In genomic region chr13:89238104-89238503, GRCm38 (mm10) we compare ENCODE assay signal across 26 mouse cellular contexts.
"Had no signal": no experiment of that assay in that cellular context is flagged by ENCODE, and none has a peak within 500 bp of the region (broad histone marks: within the 10 kb centered on the region; RNA-seq: fewer than 3 reads in every experiment).

No protein-coding gene starts in this region.

- ATAC-seq: hindbrain, postnatal 0 days; intestine, embryonic 16.5 days had no signal

- H3K36me3 ChIP-seq: heart, embryonic 12.5 days; hindbrain, embryonic 10.5 days; hindbrain, embryonic 12.5 days; hindbrain, embryonic 15.5 days; kidney, embryonic 15.5 days; limb, embryonic 13.5 days; limb, embryonic 15.5 days; liver, embryonic 13.5 days had no signal

- H3K4me2 ChIP-seq: heart, embryonic 12.5 days; hindbrain, embryonic 12.5 days; hindbrain, embryonic 15.5 days; kidney, embryonic 15.5 days; limb, embryonic 13.5 days; limb, embryonic 15.5 days; liver, embryonic 11.5 days; liver, embryonic 13.5 days had no signal

- H3K9ac ChIP-seq: heart, embryonic 12.5 days; hindbrain, embryonic 12.5 days; hindbrain, embryonic 15.5 days; kidney, embryonic 15.5 days; limb, embryonic 13.5 days; limb, embryonic 15.5 days; liver, embryonic 13.5 days had no signal

- H3K27ac ChIP-seq: heart, adult 2 months; hindbrain, embryonic 10.5 days; hindbrain, embryonic 12.5 days; hindbrain, embryonic 15.5 days; hindbrain, postnatal 0 days; kidney, embryonic 15.5 days; kidney, postnatal 0 days; limb, embryonic 13.5 days; limb, embryonic 15.5 days; liver, embryonic 13.5 days had no signal

- H3K9me3 ChIP-seq: heart, embryonic 12.5 days; hindbrain, embryonic 10.5 days; hindbrain, embryonic 12.5 days; hindbrain, embryonic 15.5 days; kidney, embryonic 15.5 days; limb, embryonic 13.5 days; limb, embryonic 15.5 days; liver, embryonic 13.5 days had no signal

- DNase-seq: gastrocnemius, postnatal 14 days; gastrocnemius, postnatal 36 days; heart, adult 11 months; heart, adult 2 months; heart, postnatal 10 days; heart, postnatal 4 days; kidney, adult 11 months; kidney, adult 2 months; kidney, adult 9 months; kidney, postnatal 14 days; kidney, postnatal 36 days; layer of hippocampus, adult 9-11 months; layer of hippocampus, postnatal 36 days; left cerebral cortex, postnatal 4 days; liver, embryonic 13.5 days had no signal

- H3K4me3 ChIP-seq: heart, adult 2 months; heart, embryonic 12.5 days; hindbrain, embryonic 10.5 days; hindbrain, embryonic 12.5 days; hindbrain, embryonic 15.5 days; kidney, embryonic 15.5 days; limb, embryonic 13.5 days; limb, embryonic 15.5 days; liver, embryonic 13.5 days had no signal

- H3K4me1 ChIP-seq: heart, embryonic 12.5 days; hindbrain, embryonic 10.5 days; hindbrain, embryonic 12.5 days; hindbrain, embryonic 15.5 days; kidney, embryonic 15.5 days; limb, embryonic 13.5 days; limb, embryonic 15.5 days; liver, embryonic 13.5 days had no signal

- H3K27me3 ChIP-seq: heart, embryonic 12.5 days; hindbrain, embryonic 12.5 days; hindbrain, embryonic 15.5 days; kidney, embryonic 15.5 days; limb, embryonic 13.5 days; limb, embryonic 15.5 days; liver, embryonic 13.5 days had no signal
